Mouse (Mus musculus) ES-Bruce4 (cell line): ENCODE measurements around the gene Morn3.

Experiments used
- CTCF ChIP-seq: IDR thresholded peaks from one replicate; pipeline ENCODE4 v1.8.1; 2011; ENCODE audit warnings: low read depth, low read length
- POLR2A ChIP-seq: IDR thresholded peaks from one replicate; pipeline ENCODE4 v1.8.1; 2011; ENCODE audit warnings: low read length; ENCODE audit not compliant: insufficient read depth

- no peak for TF ChIP-seq CTCF
- no peak for TF ChIP-seq POLR2A
Measured at GRCm38 (mm10) chr5:122986091-122986493, 60.7 kb downstream of the Morn3 start.
